Comparison of ENCODE assay signal across 25 mouse cellular contexts in the genomic region with DNA sequence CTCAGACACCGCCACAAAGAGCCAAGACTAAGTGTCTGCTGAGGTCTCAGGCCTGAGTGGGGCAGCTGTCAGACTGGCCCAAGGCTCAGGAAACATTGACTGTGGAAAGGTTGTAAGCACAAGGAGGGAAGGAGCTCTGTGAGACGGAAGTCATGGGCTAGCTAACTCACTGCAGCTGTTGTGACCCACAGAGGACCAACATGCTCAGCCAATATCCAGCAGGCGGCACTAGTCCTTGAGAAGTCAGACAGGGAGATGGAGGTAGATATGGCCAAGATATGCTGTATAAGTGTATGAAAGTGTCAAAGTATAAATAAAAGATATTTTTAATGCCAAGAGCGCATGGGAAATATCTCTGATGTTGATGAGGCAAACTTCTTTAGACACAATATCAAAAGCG.
DNase-seq lines count a peak whose midpoint lies in the region; ATAC-seq and TF ChIP-seq lines count a peak whose summit lies in the region.
"Had no signal": no experiment of that assay in that cellular context is flagged by ENCODE, and none has a peak within 500 bp of the region (broad histone marks: within the 10 kb centered on the region; RNA-seq: fewer than 3 reads in every experiment).

No protein-coding gene starts in this region.

- no peak overlapping the region for H3K4me2 ChIP-seq in embryonic facial prominence, embryonic 11.5 days (ENCODE audit: low read depth, low read length)
- H3K4me2 ChIP-seq in stomach, postnatal 0 days (replicated peaks; ENCODE audit: low read depth): no peak overlapping the region
- H3K4me2 ChIP-seq in liver, postnatal 0 days (ENCODE audit: low read depth, low read length): no peak overlapping the region
- H3K4me2 ChIP-seq: embryonic facial prominence, embryonic 13.5 days; limb, embryonic 12.5 days had no signal

- no peaks in the 10 kb centered on the region for H3K36me3 ChIP-seq in embryonic facial prominence, embryonic 11.5 days (replicated peaks; ENCODE audit: control insufficient read depth, insufficient read depth, low read depth, low read length)
- H3K36me3 ChIP-seq in stomach, postnatal 0 days (ENCODE audit: control insufficient read depth, insufficient read depth, low read length): no peaks in the 10 kb centered on the region
- no peaks in the 10 kb centered on the region for H3K36me3 ChIP-seq in liver, postnatal 0 days (replicated peaks; ENCODE audit: insufficient read depth, low read length)
- H3K36me3 ChIP-seq: embryonic facial prominence, embryonic 13.5 days; G1E; limb, embryonic 12.5 days had no signal

- no peaks in the 10 kb centered on the region for H3K27me3 ChIP-seq in embryonic facial prominence, embryonic 11.5 days (ENCODE audit: control insufficient read depth, insufficient read depth, low read length)
- no peaks in the 10 kb centered on the region for H3K27me3 ChIP-seq in stomach, postnatal 0 days (ENCODE audit: control insufficient read depth, insufficient read depth, low read length)
- H3K27me3 ChIP-seq in liver, postnatal 0 days (ENCODE audit: insufficient read depth, low read length): no peaks in the 10 kb centered on the region
- H3K27me3 ChIP-seq: embryonic facial prominence, embryonic 13.5 days; limb, embryonic 12.5 days had no signal

- DNase-seq in embryo, embryonic 10 days (ENCODE audit: low spot score): peak; percentile 43
- no peak for DNase-seq in embryo, embryonic 9.5 days (ENCODE audit: extremely low spot score)
- DNase-seq in lung, adult 2 months: no peak
- DNase-seq in lung, postnatal 14 days: no peak
- peak; percentile 67 for DNase-seq in embryonic facial prominence, embryonic 11.5 days (ENCODE audit: low spot score)
- peak; percentile 18 for DNase-seq in stomach, postnatal 0 days (ENCODE audit: low spot score)
- no peak for DNase-seq in frontal cortex, adult 2 months (ENCODE audit: extremely low spot score in 1 of 2, low spot score in 1 of 2)
- DNase-seq in liver, postnatal 0 days: no peak
- DNase-seq: adrenal gland, postnatal 14 days; cerebellum, adult 11 months; cerebellum, postnatal 14 days; gastrocnemius, postnatal 14 days; heart, adult 18-20 months; heart, postnatal 36 days; kidney, adult 8-10 months; kidney, postnatal 36 days; layer of hippocampus, adult 9-11 months; lung, postnatal 36 days; right cerebral cortex, adult 18-20 months; thymus, postnatal 14 days had no signal

- H3K4me3 ChIP-seq in lung, adult 2 months (replicated peaks; ENCODE audit: extremely low read depth, low read depth, low read length): no peak overlapping the region
- H3K4me3 ChIP-seq in embryonic facial prominence, embryonic 11.5 days (ENCODE audit: low read depth, low read length): no peak overlapping the region
- H3K4me3 ChIP-seq in stomach, postnatal 0 days (ENCODE audit: low read depth, low read length): no peak overlapping the region
- H3K4me3 ChIP-seq in liver, postnatal 0 days (ENCODE audit: low read depth, low read length): no peak overlapping the region
- H3K4me3 ChIP-seq: embryonic facial prominence, embryonic 13.5 days; limb, embryonic 12.5 days had no signal

- TF ChIP-seq POLR2A in lung, adult 2 months (IDR thresholded peaks at IDR 0.05; ENCODE audit: borderline replicate concordance, extremely low read depth, low read depth, low read length): no peak

- no peak for ATAC-seq in embryonic facial prominence, embryonic 11.5 days (replicated peaks; ENCODE audit: insufficient number of reproducible peaks, low FRiP score, low TSS enrichment, low read depth)
- no peak for ATAC-seq in stomach, postnatal 0 days (ENCODE audit: low FRiP score, low TSS enrichment)
- ATAC-seq in liver, postnatal 0 days: no peak
- ATAC-seq: CD4-positive, CD25-positive, alpha-beta regulatory T cell, adult 4 months had no signal

- TF ChIP-seq CTCF in lung, adult 2 months (IDR thresholded peaks at IDR 0.05; ENCODE audit: insufficient read depth, low read length): peak; percentile 24; the same call in 1 of the 2 replicates
- peak; percentile 61 for TF ChIP-seq CTCF in stomach, postnatal 0 days (IDR thresholded peaks at IDR 0.05; ENCODE audit: low read depth)
- no peak for TF ChIP-seq CTCF in liver, postnatal 0 days (IDR thresholded peaks at IDR 0.05; ENCODE audit: low read depth)

- no peaks in the 10 kb centered on the region for H3K4me1 ChIP-seq in lung, adult 2 months (ENCODE audit: control insufficient read depth, insufficient read depth, low read length)
- H3K4me1 ChIP-seq in embryonic facial prominence, embryonic 11.5 days (ENCODE audit: control insufficient read depth, insufficient read depth, low read length): no peaks in the 10 kb centered on the region
- H3K4me1 ChIP-seq in stomach, postnatal 0 days (replicated peaks; ENCODE audit: control insufficient read depth, insufficient read depth): no peaks in the 10 kb centered on the region
- H3K4me1 ChIP-seq in liver, postnatal 0 days (ENCODE audit: insufficient read depth): no peaks in the 10 kb centered on the region
- H3K4me1 ChIP-seq: embryonic facial prominence, embryonic 13.5 days; limb, embryonic 12.5 days had no signal

- H3K27ac ChIP-seq in embryonic facial prominence, embryonic 11.5 days (replicated peaks; ENCODE audit: low read depth, low read length): no peak overlapping the region
- no peak overlapping the region for H3K27ac ChIP-seq in stomach, postnatal 0 days (replicated peaks)
- no peak overlapping the region for H3K27ac ChIP-seq in liver, postnatal 0 days (ENCODE audit: low read depth)
- H3K27ac ChIP-seq: embryonic facial prominence, embryonic 13.5 days; limb, embryonic 12.5 days; liver, embryonic 14.5 days had no signal

- 58% methylated on average over 5 of the region's 5 CpGs for WGBS in lung, adult 2 months
- 64% methylated on average over 5 of the region's 5 CpGs for WGBS in embryonic facial prominence, embryonic 11.5 days
- 67% methylated on average over 5 of the region's 5 CpGs for WGBS in stomach, postnatal 0 days
- WGBS in liver, postnatal 0 days (ENCODE audit: insufficient replicate concordance): 67% methylated on average over 5 of the region's 5 CpGs

- no peaks in the 10 kb centered on the region for H3K9me3 ChIP-seq in embryonic facial prominence, embryonic 11.5 days (replicated peaks; ENCODE audit: control insufficient read depth, low read length)
- H3K9me3 ChIP-seq in stomach, postnatal 0 days (ENCODE audit: control insufficient read depth, low read length): no peaks in the 10 kb centered on the region
- no peaks in the 10 kb centered on the region for H3K9me3 ChIP-seq in liver, postnatal 0 days (ENCODE audit: low read length)
- H3K9me3 ChIP-seq: embryonic facial prominence, embryonic 13.5 days; G1E; limb, embryonic 12.5 days had no signal

- TF ChIP-seq EP300 in stomach, postnatal 0 days (optimal IDR thresholded peaks at IDR 0.05): no peak
- TF ChIP-seq EP300 in liver, postnatal 0 days (IDR thresholded peaks at IDR 0.05; ENCODE audit: low read depth): no peak

- H3K9ac ChIP-seq in embryonic facial prominence, embryonic 11.5 days (replicated peaks; ENCODE audit: low read length): no peak overlapping the region
- no peak overlapping the region for H3K9ac ChIP-seq in stomach, postnatal 0 days (ENCODE audit: low read length)
- no peak overlapping the region for H3K9ac ChIP-seq in liver, postnatal 0 days (replicated peaks)
- H3K9ac ChIP-seq: embryonic facial prominence, embryonic 13.5 days; limb, embryonic 12.5 days; liver, embryonic 14.5 days had no signal

Comparison
In these comparisons a context has a peak if more than half of its experiments do, and no peak if none do; other contexts are left out.
1. DNase-seq: peak in embryo, embryonic 10 days (single experiment), embryonic facial prominence, embryonic 11.5 days (single experiment) and stomach, postnatal 0 days (single experiment); none in embryo, embryonic 9.5 days (single experiment), lung, adult 2 months (single experiment), lung, postnatal 14 days (single experiment), frontal cortex, adult 2 months (0 of 2) and liver, postnatal 0 days (single experiment).